Mouse (Mus musculus) erythroblast, embryonic 14.5 days (primary cell): ENCODE data around the gene Dusp28.

Experiments used
- GATA1 ChIP-seq: IDR thresholded peaks from 2 replicates; pipeline ENCODE4 v1.6.1; 2012; ENCODE audit warnings: low read length, inconsistent platforms, mixed read lengths
- TAL1 ChIP-seq: IDR thresholded peaks from 3 replicates; pipeline ENCODE4 v1.6.1; 2012; ENCODE audit warnings: low read length, inconsistent platforms, mixed read lengths

- TF ChIP-seq GATA1: no peak
- TF ChIP-seq TAL1: no peak
Observed at GRCm38 (mm10) chr1:92866170-92866569, 40.6 kb upstream of the Dusp28 start.
